Mouse (Mus musculus) erythroblast, adult 5-6 weeks (primary cell): ENCODE measurements around the gene Six2. TPM values are rescaled to one million over a fixed set of nuclear protein-coding genes. Genes with fewer than 3 reads are reported as not detected.

Experiments
- ATAC-seq: replicated peaks from 2 replicates; pipeline ENCODE4 v1.8.0; 2016; ENCODE audit warnings: moderate number of reproducible peaks, mild to moderate bottlenecking, moderate TSS enrichment, inconsistent platforms; ENCODE audit not compliant: poor library complexity, low FRiP score, severe bottlenecking
- total RNA-seq, 2 experiments: library from RNA; stranded (forward) in 1 of 2; stranded (reverse) in 1 of 2; fragments of 150-400 nt in 1 of 2; fragments of 200-764, 138-1000 nt in 1 of 2; gene quantifications; 2 replicates each; pipeline versions ENCODE4 v1.2.3 to v1.2.4; 2015 to 2017; ENCODE audit warnings: low replicate concordance in 2 of 2

Six2 gene
- not detected in 2 replicates for total RNA-seq (2015; ENCODE audit: low replicate concordance)
- total RNA-seq (2017; ENCODE audit: low replicate concordance): not detected in 2 replicates

GRCm38 (mm10) chr17:85688236-85688910 lies at the start of gene Six2:
Gene Six2 (minus strand): TSS chr17:85688274.
- no peak for ATAC-seq

- ATAC-seq: no peak
Observed at GRCm38 (mm10) chr17:85737090-85737780, 49.2 kb upstream of the Six2 start.

GRCm38 (mm10) chr17:85731329-85731728 lies 43.3 kb upstream of the Six2 start:
- peak; percentile 86 for ATAC-seq

- no peak for ATAC-seq
Observed at GRCm38 (mm10) chr17:85730231-85731015, 42.3 kb upstream of the Six2 start.

GRCm38 (mm10) chr17:85728071-85728718 lies 40.1 kb upstream of the Six2 start:
- no peak for ATAC-seq

- peak; percentile 97 for ATAC-seq
Observed at GRCm38 (mm10) chr17:85725988-85726387, 37.9 kb upstream of the Six2 start.

DNA sequence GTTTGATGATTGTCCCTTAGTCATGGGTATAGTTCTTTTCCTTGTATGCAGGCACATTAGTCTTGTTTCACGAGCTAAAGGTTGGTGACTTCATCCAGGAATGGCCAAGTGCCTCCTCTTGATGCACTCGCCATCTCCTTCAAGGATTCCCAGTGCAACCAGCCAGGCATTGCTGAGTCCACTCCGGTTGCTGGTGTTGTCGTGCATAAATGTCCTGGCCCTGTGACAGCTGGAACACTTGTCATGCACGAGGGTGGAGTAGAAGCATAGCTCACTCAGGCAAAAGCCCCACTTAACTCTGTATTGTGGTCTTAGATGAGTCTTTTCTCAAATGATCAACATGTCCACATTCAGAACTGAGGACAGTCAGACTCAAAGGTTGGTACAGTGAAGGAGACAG lies 35.1 kb upstream of the Six2 start:
- no peak for ATAC-seq

GRCm38 (mm10) chr17:85717266-85717665 lies 29.2 kb upstream of the Six2 start:
- ATAC-seq: no peak

- ATAC-seq: no peak
Observed at GRCm38 (mm10) chr17:85715784-85716183, 27.7 kb upstream of the Six2 start.

DNA sequence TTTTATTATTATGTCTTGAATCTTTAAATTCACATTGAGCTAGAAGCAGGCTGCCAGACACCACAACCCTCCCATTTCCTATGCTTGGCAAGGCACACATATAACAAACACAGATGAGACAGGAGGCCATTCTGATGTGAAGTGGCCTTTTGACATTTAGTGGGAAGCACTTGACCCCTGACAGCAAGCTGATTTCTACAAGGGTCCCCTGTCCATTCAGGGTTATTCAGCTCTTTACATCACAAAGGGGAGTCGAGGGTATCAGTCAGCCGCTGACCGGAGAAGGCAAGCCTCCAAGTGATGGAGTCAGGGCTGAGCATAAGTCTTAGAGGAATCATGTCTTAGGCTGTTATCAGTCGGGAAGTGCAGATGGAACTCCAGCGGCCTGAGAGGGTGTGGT lies 26.3 kb upstream of the Six2 start:
- ATAC-seq: no peak

GRCm38 (mm10) chr17:85712874-85713273 lies 24.8 kb upstream of the Six2 start:
- ATAC-seq: no peak

DNA sequence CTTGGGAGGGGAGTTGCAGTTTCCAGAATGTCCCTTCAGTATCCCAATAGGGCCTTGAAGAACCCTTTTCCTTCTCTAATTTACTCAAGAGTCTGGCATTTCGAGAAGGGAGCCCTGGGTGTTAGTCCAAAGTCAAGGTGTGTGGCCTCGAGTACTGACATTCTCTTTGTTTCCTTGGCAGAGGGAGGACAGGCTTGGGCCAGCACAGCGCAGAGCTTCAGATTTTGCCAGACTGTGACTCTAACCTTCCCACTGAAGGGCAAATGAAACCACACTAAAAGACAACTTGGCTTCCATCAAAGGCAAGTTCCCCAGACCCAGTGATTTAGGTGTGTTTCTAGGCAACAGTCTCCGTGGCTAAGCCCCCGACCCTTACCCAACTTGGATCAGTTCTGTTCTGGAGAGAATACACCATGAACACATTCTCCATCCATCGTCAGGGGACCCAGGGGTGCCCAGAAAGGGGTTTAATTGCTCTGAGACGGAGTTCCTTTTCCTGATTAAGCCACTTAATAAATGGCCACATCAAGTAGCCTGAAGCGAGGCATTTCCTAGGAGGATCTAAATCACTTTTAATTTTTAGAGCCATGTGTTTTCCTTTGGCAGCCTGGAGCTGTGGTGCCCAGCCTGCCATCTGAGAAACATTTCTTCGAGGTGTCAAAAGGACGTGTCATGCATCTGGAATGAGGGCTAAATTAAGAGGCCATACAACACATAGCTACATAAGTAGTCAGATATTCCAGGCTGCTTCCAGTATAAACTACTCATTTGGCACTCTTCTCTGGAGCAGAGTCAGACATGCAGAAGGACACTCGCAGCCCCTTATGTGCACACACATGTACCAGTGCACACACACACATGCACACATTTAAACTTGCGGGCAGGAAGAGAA lies 16.5 kb upstream of the Six2 start:
- no peak for ATAC-seq

DNA sequence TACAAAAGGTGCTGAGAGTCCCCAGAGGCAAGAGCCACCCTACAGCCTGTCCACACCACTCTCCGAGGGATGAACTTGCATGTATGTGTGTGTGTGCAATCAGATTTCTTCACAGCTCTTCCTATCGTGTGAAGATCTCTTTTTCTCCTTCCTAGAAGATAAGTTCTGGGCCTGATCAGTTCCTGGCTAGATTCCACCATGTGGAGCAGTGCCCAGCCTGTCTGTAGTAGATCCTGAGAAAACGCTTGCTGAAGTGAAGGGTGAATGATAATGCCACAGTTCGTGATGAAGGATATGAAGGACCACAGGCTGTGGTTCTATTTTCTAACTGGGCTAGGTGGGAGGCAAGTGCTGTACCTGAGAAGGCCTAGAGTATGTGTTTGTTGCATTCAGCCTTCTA lies 12.0 kb upstream of the Six2 start:
- no peak for ATAC-seq

DNA sequence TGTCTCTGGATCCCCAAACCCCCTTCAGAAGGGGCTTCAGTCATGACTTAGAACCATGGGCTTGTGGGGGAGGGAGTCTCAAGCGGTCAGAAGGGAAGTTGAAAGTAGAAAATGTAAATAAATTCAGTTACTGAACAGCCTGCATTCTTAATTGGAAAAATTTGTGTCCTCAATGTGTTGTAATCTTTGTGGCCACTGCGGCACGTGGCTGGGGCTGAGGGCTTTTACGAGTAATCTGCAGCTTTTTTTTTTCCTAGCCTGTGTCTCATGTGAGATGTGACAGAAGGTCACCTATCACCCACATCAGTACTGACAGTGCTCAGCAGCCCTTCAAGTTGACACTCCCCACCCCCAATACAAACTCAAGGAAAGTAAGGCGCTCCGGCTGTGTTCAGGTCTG lies 10.6 kb upstream of the Six2 start:
- ATAC-seq: no peak

GRCm38 (mm10) chr17:85697976-85698375 lies 9.9 kb upstream of the Six2 start:
- ATAC-seq: peak; percentile 90

- ATAC-seq: no peak
Observed at GRCm38 (mm10) chr17:85694499-85694898, 6.4 kb upstream of the Six2 start.

GRCm38 (mm10) chr17:85693101-85693500 lies 5.0 kb upstream of the Six2 start:
- ATAC-seq: no peak

DNA sequence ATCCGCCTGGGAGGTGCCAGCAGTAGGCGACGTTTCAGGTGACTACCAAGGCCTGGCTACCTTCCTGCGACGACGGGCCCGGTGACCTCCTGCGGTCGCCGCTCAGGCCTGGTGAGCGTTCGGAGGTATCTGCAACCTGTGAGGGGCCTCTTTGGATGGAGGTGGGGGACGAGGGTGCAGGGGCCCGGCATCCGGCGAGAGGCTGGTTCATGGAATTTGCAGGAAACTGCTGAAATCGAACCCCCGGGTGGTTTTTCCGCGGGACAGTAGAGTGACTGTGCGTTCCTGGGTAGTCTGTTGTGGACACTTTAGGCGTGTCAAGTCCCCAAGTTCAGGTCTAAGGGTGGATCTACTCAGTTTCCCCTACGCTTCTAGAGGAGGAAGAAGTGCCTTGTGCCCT lies 4.5 kb upstream of the Six2 start:
- no peak for ATAC-seq
